Mouse (Mus musculus) heart, embryonic 14.5 days (tissue): ENCODE measurements around the gene Trim46. TPM values are rescaled to one million over a fixed set of nuclear protein-coding genes. Genes with fewer than 3 reads are reported as not detected.

Experiments used
- ATAC-seq: fragments of 200-750 bp; cut with Nextera tagmentation; 2 replicates; pipeline ENCODE4 v1.8.0; 2017; ENCODE audit warnings: low read depth, moderate TSS enrichment; ENCODE audit not compliant: insufficient number of reproducible peaks, insufficient read depth, low FRiP score
- H3K27ac ChIP-seq, 2 experiments: fragments of 200-500 bp in 1 of 2; fragments of 300-500 bp in 1 of 2; sonication (generic) in 1 of 2; replicated peaks in 1 of 2; 2 replicates each; pipeline ENCODE4 v1.5.1; 2012 to 2014; ENCODE audit warnings: low read depth in 2 of 2, low read length in 2 of 2, control low read depth in 1 of 2, mild to moderate bottlenecking in 1 of 2, mixed read lengths in 1 of 2; ENCODE audit not compliant: control insufficient read depth in 1 of 2, insufficient read depth in 1 of 2
- H3K27me3 ChIP-seq: fragments of 300-500 bp; sonication (generic); 2 replicates; pipeline ENCODE4 v1.6.1; 2014; ENCODE audit warnings: mild to moderate bottlenecking, low read length, control low read depth; ENCODE audit not compliant: control insufficient read depth, insufficient read depth
- H3K36me3 ChIP-seq: fragments of 300-500 bp; sonication (generic); 2 replicates; pipeline ENCODE4 v1.6.1; 2014; ENCODE audit warnings: mild to moderate bottlenecking, control low read depth, low read length, mixed read lengths; ENCODE audit not compliant: control insufficient read depth, insufficient read depth
- H3K4me1 ChIP-seq, 2 experiments: fragments of 200-500 bp in 1 of 2; fragments of 300-500 bp in 1 of 2; sonication (generic) in 1 of 2; 2 replicates each; pipeline ENCODE4 v1.6.1; 2012 to 2014; ENCODE audit warnings: low read length in 2 of 2, control low read depth in 1 of 2, mixed read lengths in 1 of 2; ENCODE audit not compliant: control insufficient read depth in 2 of 2, insufficient read depth in 2 of 2
- H3K4me2 ChIP-seq: fragments of 300-500 bp; sonication (generic); 2 replicates; pipeline ENCODE4 v1.6.1; 2014; ENCODE audit warnings: mild to moderate bottlenecking, low read length
- H3K4me3 ChIP-seq, 2 experiments: fragments of 200-500 bp in 1 of 2; fragments of 300-500 bp in 1 of 2; sonication (generic) in 1 of 2; 2 replicates each; pipeline ENCODE4 v1.5.1; 2012 to 2014; ENCODE audit warnings: low read length in 2 of 2, mild to moderate bottlenecking in 2 of 2, control low read depth in 1 of 2, low read depth in 1 of 2, moderate library complexity in 1 of 2; ENCODE audit not compliant: control insufficient read depth in 1 of 2, insufficient read depth in 1 of 2
- H3K9ac ChIP-seq: fragments of 300-500 bp; sonication (generic); 2 replicates; pipeline ENCODE4 v1.6.1; 2014; ENCODE audit warnings: mild to moderate bottlenecking, low read length
- H3K9me3 ChIP-seq: fragments of 300-500 bp; sonication (generic); 2 replicates; pipeline ENCODE4 v1.6.1; 2016; ENCODE audit warnings: low read length, control low read depth; ENCODE audit not compliant: control insufficient read depth
- WGBS: fragments of 180-500 bp; shearing (Covaris S2); extraction: QIAGEN DNeasy Blood & Tissue Kit; methylation state at CpG from one replicate; pipeline ENCODE4 v1.1.7; 2014; 5-methylcytosine and 5-hydroxymethylcytosine counted together
- polyA plus RNA-seq: library from polyadenylated mRNA; unstranded; fragments of >200 nt; fragmentation: Nextera tagmentation; extraction: Ambion mirVana; gene quantifications from 2 replicates; pipeline ENCODE4 v1.2.1, GENCODE M21; 2014

The Trim46 gene
- polyA plus RNA-seq, 1 experiment from 2014 or later = 0.95 TPM

DNA sequence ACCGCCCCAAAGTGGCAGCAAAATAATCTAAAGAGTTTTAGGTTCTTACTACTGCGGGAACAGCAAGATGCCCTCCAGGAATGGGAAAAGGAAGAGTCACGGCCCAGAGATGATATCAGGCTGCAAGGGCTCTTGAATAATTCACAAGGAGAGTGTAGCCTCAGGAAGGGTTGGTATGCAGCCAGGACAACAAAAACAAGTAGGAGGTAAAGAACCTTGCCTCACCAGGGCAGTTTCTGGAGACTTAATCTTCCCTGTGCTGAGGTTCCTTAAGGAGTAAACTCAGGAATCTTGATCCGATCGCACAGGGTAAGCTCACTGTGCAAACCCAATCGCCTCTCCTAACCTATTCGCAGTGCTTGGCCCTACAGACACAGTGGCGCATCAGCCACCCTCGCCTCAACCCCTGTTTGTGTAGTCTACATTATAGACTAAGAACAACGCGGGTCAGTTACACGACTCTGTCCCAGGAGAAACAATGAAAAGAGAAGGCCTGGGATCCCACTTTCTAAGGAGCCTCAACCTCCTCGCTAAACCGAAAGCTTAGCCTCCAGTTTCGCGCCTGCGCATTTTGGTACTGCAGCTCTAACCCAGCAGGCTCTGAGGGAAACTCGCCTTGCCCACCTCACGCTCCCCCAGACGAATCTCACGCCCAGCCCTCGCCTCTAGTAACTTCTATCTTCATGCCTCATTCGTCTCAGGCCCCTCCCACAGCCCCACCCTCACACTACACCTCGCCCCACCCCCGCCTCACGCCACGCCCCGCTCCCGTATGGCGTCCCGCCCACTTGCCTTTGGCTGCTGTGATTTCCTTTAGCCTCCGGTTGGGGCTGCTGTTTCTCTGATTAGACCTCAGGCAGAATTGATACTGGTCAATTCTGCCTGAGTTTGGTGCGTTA is 49.9 kb downstream of the Trim46 start:
- peak overlapping the region; percentile 50 to 71 for H3K4me3 ChIP-seq
- ATAC-seq = peak; percentile 93
- no peaks in the 10 kb centered on the region for H3K9me3 ChIP-seq
- H3K4me2 ChIP-seq = peak overlapping the region; percentile 84
- H3K27me3 ChIP-seq = no peaks in the 10 kb centered on the region
- 8% methylated on average over 33 of the region's 33 CpGs for WGBS
- peak overlapping the region; percentile 82 for H3K9ac ChIP-seq
- H3K27ac ChIP-seq = peak overlapping the region; percentile 72 to 81
- H3K36me3 ChIP-seq = no peaks in the 10 kb centered on the region
- H3K4me1 ChIP-seq = peaks cover 4 to 9% of the 10 kb centered on the region in 2 experiments

DNA sequence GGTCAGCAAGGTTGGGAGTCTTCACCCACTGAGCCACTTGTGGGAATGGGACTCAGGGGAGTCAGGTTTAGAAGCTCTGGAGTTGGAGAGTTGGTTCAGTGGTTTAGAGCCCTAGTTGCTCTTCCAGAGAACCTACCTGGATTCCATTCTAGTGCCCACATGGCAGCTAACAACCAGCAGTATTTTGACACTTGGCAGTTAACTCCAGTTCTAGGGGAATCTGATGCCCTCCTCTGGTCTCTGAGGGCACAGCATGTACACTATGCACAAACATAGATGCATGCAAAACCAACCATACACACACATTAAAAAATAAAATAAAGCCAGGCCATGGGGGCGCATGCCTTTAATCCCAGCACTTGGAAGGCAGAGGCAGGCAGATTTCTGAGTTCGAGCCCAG is 52.3 kb downstream of the Trim46 start:
- Histone ChIP-seq H3K27me3 (no peaks in the 10 kb centered on the region), H3K9me3 (no peaks in the 10 kb centered on the region), H3K4me2 (no peak overlapping the region), H3K9ac (no peak overlapping the region), H3K36me3 (no peaks in the 10 kb centered on the region), H3K4me1 (peaks cover 4 to 9% of the 10 kb centered on the region in 2 experiments), H3K27ac (no peak overlapping the region), H3K4me3 (no peak overlapping the region)
- no peak for ATAC-seq
- 87% methylated on average over 2 of the region's 2 CpGs for WGBS

GRCm38 (mm10) chr3:89193351-89193750 is 52.8 kb downstream of the Trim46 start:
- 84% methylated on average over 1 of the region's 1 CpGs for WGBS

GRCm38 (mm10) chr3:89190436-89190835 is 55.7 kb downstream of the Trim46 start:
- Histone ChIP-seq H3K36me3 (peaks cover 15% of the 10 kb centered on the region; the same call in 1 of the 2 replicates), H3K27ac (no peak overlapping the region), H3K4me1 (peaks cover 0 to 2% of the 10 kb centered on the region in 2 experiments; a peak in 1 of 4 replicates), H3K4me2 (no peak overlapping the region), H3K4me3 (no peak overlapping the region), H3K9me3 (no peaks in the 10 kb centered on the region), H3K9ac (no peak overlapping the region), H3K27me3 (no peaks in the 10 kb centered on the region)
- no peak for ATAC-seq
- WGBS = 75% methylated on average over 8 of the region's 8 CpGs

More at GRCm38 (mm10) chr3:89193351-89193750, 52.8 kb downstream of the Trim46 start:
- peaks cover 4 to 9% of the 10 kb centered on the region in 2 experiments for H3K4me1 ChIP-seq
- H3K9ac ChIP-seq = no peak overlapping the region
- no peak overlapping the region for H3K27ac ChIP-seq
- H3K9me3 ChIP-seq = no peaks in the 10 kb centered on the region
- H3K27me3 ChIP-seq = no peaks in the 10 kb centered on the region
- H3K4me2 ChIP-seq = no peak overlapping the region
- H3K4me3 ChIP-seq = no peak overlapping the region
- H3K36me3 ChIP-seq = 0 out of 2 replicates have a peak, but pooled peaks cover 4% of the 10 kb centered on the region
- ATAC-seq = no peak

DNA sequence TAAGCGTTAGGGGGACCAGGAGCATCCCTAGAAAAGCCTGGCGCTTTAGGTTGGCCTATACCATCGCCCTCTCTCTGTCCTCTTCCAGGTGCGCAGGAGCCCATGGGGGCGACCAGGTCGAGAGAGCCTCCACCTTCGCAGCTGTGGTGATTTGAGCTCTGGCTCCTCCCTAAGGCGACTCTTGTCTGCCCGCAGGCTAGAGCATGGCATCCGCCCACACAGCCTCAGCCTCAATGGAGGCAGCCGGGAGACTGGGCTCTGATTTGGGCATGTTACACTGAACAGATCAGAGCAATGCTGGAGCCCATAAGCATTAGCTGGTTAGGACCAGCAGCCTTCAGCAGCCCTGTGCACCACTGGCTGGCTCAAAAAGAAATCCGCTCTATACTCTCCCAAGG is 57.6 kb downstream of the Trim46 start:
- H3K4me2 ChIP-seq = no peak overlapping the region
- WGBS = 70% methylated on average over 12 of the region's 12 CpGs

DNA sequence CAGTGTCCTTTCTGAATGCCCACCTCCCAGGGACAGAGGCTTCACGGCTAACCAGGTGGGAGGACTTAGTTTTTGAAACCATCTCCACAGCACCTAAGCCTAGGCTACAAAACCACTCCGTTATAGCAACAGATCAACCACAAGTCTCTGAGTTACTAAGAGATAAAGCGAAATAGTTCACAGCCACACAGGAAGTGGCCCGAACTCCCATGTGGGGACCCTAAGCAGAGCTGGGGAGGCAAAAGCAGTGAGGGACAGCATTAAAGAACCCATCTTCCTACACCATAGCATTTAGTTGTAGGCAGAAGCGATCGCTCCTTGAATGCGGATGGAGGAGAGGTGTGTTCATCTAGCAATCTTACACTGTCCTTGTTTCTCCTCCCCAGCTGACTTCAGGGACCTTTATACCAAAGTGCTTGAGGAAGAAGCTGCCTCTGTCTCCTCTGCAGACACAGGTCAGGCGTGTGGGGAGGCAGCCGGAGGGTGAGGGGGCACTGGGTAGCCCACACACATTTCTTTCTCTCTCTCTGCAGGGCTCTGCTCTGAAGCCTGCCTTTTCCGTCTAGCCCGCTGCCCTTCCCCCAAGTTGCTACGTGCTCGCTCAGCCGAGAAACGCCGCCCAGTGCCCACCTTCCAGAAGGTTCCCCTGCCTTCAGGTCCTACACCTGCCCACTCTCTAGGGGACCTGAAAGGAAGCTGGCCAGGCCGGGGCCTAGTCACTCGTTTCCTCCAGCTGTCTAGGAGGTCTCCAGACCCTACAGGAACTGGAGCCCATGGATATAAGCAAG is 58.2 kb downstream of the Trim46 start:
- H3K9me3 ChIP-seq = no peaks in the 10 kb centered on the region
- WGBS = 79% methylated on average over 18 of the region's 18 CpGs
- no peak overlapping the region for H3K4me2 ChIP-seq
- no peak overlapping the region for H3K4me3 ChIP-seq
- H3K27ac ChIP-seq = no peak overlapping the region
- no peak for ATAC-seq
- peaks cover 15% of the 10 kb centered on the region; the same call in 1 of the 2 replicates for H3K36me3 ChIP-seq
- no peaks in the 10 kb centered on the region for H3K27me3 ChIP-seq
- peaks cover 7 to 8% of the 10 kb centered on the region in 2 experiments for H3K4me1 ChIP-seq
- no peak overlapping the region for H3K9ac ChIP-seq

More for the DNA sequence above, 57.6 kb downstream of the Trim46 start:
- Histone ChIP-seq H3K27ac (no peak overlapping the region), H3K9ac (no peak overlapping the region), H3K36me3 (peaks cover 15% of the 10 kb centered on the region; the same call in 1 of the 2 replicates), H3K4me1 (peaks cover 6% of the 10 kb centered on the region in 2 experiments), H3K9me3 (no peaks in the 10 kb centered on the region), H3K4me3 (no peak overlapping the region), H3K27me3 (no peaks in the 10 kb centered on the region)
- no peak for ATAC-seq

DNA sequence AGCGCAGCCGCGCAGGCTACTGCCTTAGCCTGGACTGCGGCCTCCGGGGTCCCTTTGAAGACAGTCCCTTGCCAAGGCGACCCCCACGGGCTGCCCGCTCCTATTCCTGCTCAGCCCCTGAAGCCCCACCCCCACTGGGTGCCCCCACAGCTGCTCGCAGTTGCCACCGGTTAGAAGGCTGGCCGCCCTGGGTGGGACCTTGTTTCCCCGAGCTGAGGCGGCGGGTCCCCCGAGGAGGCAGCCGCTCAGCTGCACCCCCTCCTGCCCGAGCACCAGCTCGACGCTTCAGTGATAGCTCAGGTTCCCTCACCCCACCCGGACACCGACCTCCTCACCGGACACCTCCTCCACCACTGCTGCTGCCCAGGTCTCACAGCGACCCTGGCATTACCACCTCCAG is 58.9 kb downstream of the Trim46 start:
- Histone ChIP-seq H3K4me1 (peaks cover 9 to 11% of the 10 kb centered on the region in 2 experiments), H3K27ac (no peak overlapping the region), H3K27me3 (no peaks in the 10 kb centered on the region), H3K4me2 (no peak overlapping the region), H3K36me3 (peaks cover 20% of the 10 kb centered on the region), H3K4me3 (no peak overlapping the region), H3K9me3 (no peaks in the 10 kb centered on the region), H3K9ac (no peak overlapping the region)
- ATAC-seq = no peak
- 36% methylated on average over 23 of the region's 23 CpGs for WGBS
